Mouse (Mus musculus): Measurements from ENCODE around the gene Hs6st3. TPM values are rescaled to one million over a fixed set of nuclear protein-coding genes. Genes with fewer than 3 reads are reported as not detected.

Hs6st3 gene
- polyA plus RNA-seq, 1 experiment, result 0.44 TPM

DNA sequence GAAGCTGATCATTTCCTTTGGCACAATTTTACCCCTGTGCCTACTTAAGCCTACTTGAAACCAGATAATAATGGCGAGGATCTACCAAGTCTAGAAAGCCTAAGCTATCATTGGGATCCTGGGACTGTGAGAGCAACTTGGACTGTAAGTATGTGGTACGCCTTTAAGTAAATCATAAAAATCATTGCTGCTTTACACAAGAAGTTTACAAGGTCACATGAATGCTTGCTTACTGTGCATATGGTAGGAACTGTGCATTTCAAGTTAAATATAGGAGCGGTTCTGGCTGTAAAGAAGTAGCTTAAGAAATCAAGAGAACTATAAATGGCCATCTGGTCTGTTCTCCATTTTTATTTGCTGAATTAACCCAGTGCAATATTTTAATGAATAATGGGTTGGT is 495.5 kb downstream of the Hs6st3 start:
- Histone ChIP-seq H3K27me3 (ENCODE audit: control insufficient read depth, insufficient read depth, low read length) (no peaks in the 10 kb centered on the region), H3K4me1 (ENCODE audit: control insufficient read depth, insufficient read depth, low read length) (no peaks in the 10 kb centered on the region), H3K4me3 (ENCODE audit: control insufficient read depth, low read depth, low read length) (no peak overlapping the region), H3K27ac (ENCODE audit: control insufficient read depth, insufficient read depth, low read depth, low read length) (no peak overlapping the region), H3K36me3 (ENCODE audit: control insufficient read depth, insufficient read depth, low read length) (no peaks in the 10 kb centered on the region)
- TF ChIP-seq CTCF (IDR thresholded peaks at IDR 0.05; ENCODE audit: control insufficient read depth, insufficient read depth, insufficient replicate concordance, low read depth, low read length) (no peak), POLR2A (IDR thresholded peaks at IDR 0.05; ENCODE audit: control insufficient read depth, low read depth, low read length) (no peak)

DNA sequence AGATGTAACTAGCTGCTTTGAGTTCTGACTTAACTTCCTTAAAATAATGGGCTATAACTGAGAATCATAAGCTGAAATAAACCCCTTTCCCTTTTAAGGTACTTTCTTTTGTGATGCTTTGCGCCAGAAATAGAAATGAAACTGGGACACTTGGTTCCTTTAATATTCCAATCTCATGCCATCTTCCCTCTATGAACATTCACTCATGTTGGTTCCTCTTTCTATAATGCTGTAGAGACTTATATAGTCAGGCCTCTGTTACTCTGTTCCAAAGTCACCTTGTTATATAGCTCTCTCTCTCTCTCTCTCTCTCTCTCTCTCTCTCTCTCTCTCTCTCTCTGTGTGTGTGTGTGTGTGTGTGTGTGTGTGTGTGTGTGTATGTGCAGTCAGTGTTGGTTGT is 504.7 kb downstream of the Hs6st3 start:
- Histone ChIP-seq H3K27ac (ENCODE audit: control insufficient read depth, insufficient read depth, low read depth, low read length) (no peak overlapping the region), H3K4me1 (ENCODE audit: control insufficient read depth, insufficient read depth, low read length) (peaks cover 6% of the 10 kb centered on the region), H3K4me3 (ENCODE audit: control insufficient read depth, low read depth, low read length) (no peak overlapping the region; the same call in 1 of the 2 replicates), H3K36me3 (ENCODE audit: control insufficient read depth, insufficient read depth, low read length) (no peaks in the 10 kb centered on the region), H3K27me3 (ENCODE audit: control insufficient read depth, insufficient read depth, low read length) (no peaks in the 10 kb centered on the region)
- no peak for TF ChIP-seq POLR2A (IDR thresholded peaks at IDR 0.05; ENCODE audit: control insufficient read depth, low read depth, low read length)
- TF ChIP-seq CTCF (IDR thresholded peaks at IDR 0.05; ENCODE audit: control insufficient read depth, insufficient read depth, insufficient replicate concordance, low read depth, low read length), result no peak

DNA sequence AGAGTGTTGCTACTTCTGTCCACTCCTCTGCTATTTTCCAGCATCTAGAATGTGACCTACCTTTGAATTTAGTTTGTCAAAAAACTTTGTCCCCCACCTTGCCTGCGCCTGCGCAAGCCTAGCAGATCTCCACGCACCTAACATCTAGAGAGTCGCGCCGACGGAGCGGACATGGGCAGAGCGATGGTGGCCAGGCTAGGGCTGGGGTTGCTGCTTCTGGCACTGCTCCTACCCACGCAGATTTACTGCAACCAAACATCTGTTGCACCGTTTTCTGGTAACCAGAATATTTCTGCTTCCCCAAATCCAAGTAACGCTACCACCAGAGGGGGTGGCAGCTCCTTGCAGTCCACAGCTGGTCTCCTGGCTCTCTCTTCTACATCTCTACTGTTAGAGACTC is 505.7 kb downstream of the Hs6st3 start:
- Histone ChIP-seq H3K27me3 (ENCODE audit: control insufficient read depth, insufficient read depth, low read length) (no peaks in the 10 kb centered on the region), H3K4me1 (ENCODE audit: control insufficient read depth, insufficient read depth, low read length) (peaks cover 6% of the 10 kb centered on the region)
- TF ChIP-seq CTCF (IDR thresholded peaks at IDR 0.05; ENCODE audit: control insufficient read depth, insufficient read depth, insufficient replicate concordance, low read depth, low read length) (no peak), POLR2A (IDR thresholded peaks at IDR 0.05; ENCODE audit: control insufficient read depth, low read depth, low read length) (no peak)

DNA sequence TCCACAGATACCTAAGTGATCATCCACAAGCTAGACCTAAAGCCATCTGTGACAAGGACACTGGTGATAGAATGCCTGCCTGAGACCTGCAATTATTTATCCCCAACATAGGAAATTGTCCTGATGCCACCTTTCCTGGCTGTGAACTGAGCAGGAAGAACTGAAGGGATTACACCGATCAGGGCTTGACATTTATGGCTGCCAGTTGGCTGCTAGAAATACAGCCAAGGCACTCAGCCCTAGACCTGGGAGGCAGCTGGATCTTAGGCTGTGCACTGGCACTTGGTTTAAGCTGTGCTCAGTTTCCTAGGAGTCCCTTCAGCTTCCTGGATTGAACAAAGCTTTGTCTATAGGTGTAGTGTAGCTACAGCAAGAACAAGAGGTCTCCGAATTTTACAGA is 518.8 kb downstream of the Hs6st3 start:
- Histone ChIP-seq H3K4me3 (ENCODE audit: control insufficient read depth, low read depth, low read length) (no peak overlapping the region), H3K27ac (ENCODE audit: control insufficient read depth, insufficient read depth, low read depth, low read length) (no peak overlapping the region)
- TF ChIP-seq POLR2A (IDR thresholded peaks at IDR 0.05; ENCODE audit: control insufficient read depth, low read depth, low read length) (no peak), CTCF (IDR thresholded peaks at IDR 0.05; ENCODE audit: control insufficient read depth, insufficient read depth, insufficient replicate concordance, low read depth, low read length) (no peak)

More for the DNA sequence above, 505.7 kb downstream of the Hs6st3 start:
- no peak overlapping the region for H3K27ac ChIP-seq (ENCODE audit: control insufficient read depth, insufficient read depth, low read depth, low read length)
- H3K36me3 ChIP-seq (ENCODE audit: control insufficient read depth, insufficient read depth, low read length), result no peaks in the 10 kb centered on the region
- H3K4me3 ChIP-seq (ENCODE audit: control insufficient read depth, low read depth, low read length), result peak overlapping the region; percentile 82

DNA sequence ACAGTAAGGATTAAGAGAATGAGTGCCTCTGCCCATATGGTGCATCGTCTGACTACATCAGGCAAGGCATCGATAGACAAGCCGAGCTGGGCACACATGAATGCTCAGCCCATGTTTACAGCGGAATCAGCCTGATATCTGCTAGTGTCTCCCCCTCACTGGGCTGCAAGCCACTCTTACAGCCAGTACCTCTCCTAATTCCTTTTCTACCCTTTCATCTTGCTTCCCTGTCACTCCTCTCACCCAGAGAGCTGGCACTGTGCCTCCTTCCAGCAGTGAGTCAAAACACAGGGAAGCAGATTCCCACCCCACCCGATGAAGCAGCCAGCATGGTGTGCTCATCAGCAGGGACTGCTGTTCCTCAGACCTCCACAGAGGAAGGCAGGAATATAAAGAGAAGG is 527.6 kb downstream of the Hs6st3 start:
- Histone ChIP-seq H3K27me3 (ENCODE audit: control insufficient read depth, insufficient read depth, low read length) (no peaks in the 10 kb centered on the region), H3K36me3 (ENCODE audit: control insufficient read depth, insufficient read depth, low read length) (no peaks in the 10 kb centered on the region), H3K4me1 (ENCODE audit: control insufficient read depth, insufficient read depth, low read length) (no peaks in the 10 kb centered on the region), H3K27ac (ENCODE audit: control insufficient read depth, insufficient read depth, low read depth, low read length) (no peak overlapping the region), H3K4me3 (ENCODE audit: control insufficient read depth, low read depth, low read length) (no peak overlapping the region)
- TF ChIP-seq POLR2A (IDR thresholded peaks at IDR 0.05; ENCODE audit: control insufficient read depth, low read depth, low read length), result no peak
- TF ChIP-seq CTCF (IDR thresholded peaks at IDR 0.05; ENCODE audit: control insufficient read depth, insufficient read depth, insufficient replicate concordance, low read depth, low read length), result no peak

More for the DNA sequence above, 518.8 kb downstream of the Hs6st3 start:
- Histone ChIP-seq H3K36me3 (ENCODE audit: control insufficient read depth, insufficient read depth, low read length) (no peaks in the 10 kb centered on the region), H3K4me1 (ENCODE audit: control insufficient read depth, insufficient read depth, low read length) (no peaks in the 10 kb centered on the region), H3K27me3 (ENCODE audit: control insufficient read depth, insufficient read depth, low read length) (no peaks in the 10 kb centered on the region)

DNA sequence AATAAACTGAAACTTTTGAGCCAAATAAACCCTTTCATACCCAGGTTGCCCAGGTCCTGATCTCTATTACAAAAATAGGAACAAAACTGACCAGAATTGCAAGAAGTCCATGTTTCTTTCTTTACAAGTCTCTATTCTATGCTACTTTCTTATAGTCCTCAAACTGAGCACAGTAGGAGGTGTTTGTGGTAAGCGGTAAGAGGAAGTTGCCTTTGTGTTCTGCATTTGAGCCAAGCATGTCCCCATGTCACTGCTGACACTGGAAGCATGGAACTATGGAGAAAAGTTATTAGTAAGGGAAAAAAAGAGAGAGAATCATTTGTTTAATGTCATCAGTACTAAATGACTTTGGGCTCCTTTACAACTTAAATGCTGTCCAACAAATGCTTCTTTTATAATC is 529.3 kb downstream of the Hs6st3 start:
- TF ChIP-seq POLR2A (IDR thresholded peaks at IDR 0.05; ENCODE audit: control insufficient read depth, low read depth, low read length) (no peak), CTCF (IDR thresholded peaks at IDR 0.05; ENCODE audit: control insufficient read depth, insufficient read depth, insufficient replicate concordance, low read depth, low read length) (no peak)

DNA sequence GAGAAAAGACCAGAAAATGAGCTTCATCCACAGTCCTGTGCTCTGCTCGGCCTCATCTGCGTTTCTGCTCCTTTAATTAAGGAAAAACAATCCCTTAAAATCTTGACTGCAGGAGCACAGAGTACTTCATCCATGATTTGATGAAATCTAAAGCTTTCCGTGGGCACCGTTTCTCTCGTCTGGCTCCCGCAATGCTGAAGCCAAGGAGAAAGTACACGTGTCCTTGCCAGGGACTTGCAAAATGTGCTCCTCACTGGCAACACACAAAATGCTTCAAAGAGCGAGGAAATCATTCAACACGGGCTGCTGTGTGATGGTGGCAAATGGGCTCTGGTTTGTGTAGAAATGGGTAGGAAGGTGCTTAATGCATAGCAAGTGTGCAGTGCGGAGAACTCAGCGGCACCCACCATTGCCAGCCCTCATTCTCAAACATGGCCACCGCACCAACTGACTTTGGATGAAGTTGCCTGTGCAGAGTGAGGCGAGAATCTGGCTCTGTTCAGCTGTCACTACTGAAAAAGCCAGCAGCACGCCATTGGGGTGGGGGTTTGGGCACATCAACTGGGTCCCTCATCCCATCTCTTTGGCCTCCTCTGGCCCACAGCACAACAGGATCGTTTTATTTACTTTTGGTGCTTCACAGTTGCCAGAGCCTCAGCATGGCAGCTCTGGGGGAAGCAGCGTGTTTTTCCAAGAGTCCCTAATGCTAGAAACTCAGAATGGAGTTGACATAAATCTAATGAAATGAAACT is 532.9 kb downstream of the Hs6st3 start:
- TF ChIP-seq CTCF (IDR thresholded peaks at IDR 0.05; ENCODE audit: control insufficient read depth, insufficient read depth, insufficient replicate concordance, low read depth, low read length) (no peak), POLR2A (IDR thresholded peaks at IDR 0.05; ENCODE audit: control insufficient read depth, low read depth, low read length) (no peak)
- peaks cover 8% of the 10 kb centered on the region; the same call in 1 of the 2 replicates for H3K4me1 ChIP-seq (ENCODE audit: control insufficient read depth, insufficient read depth, low read length)
- no peaks in the 10 kb centered on the region for H3K36me3 ChIP-seq (ENCODE audit: control insufficient read depth, insufficient read depth, low read length)
- H3K27ac ChIP-seq (ENCODE audit: control insufficient read depth, insufficient read depth, low read depth, low read length), result no peak overlapping the region
- no peaks in the 10 kb centered on the region for H3K27me3 ChIP-seq (ENCODE audit: control insufficient read depth, insufficient read depth, low read length)
- no peak overlapping the region for H3K4me3 ChIP-seq (ENCODE audit: control insufficient read depth, low read depth, low read length)

More for the DNA sequence above, 529.3 kb downstream of the Hs6st3 start:
- Histone ChIP-seq H3K4me1 (ENCODE audit: control insufficient read depth, insufficient read depth, low read length) (peaks cover 6% of the 10 kb centered on the region; the same call in 1 of the 2 replicates), H3K4me3 (ENCODE audit: control insufficient read depth, low read depth, low read length) (no peak overlapping the region), H3K27ac (ENCODE audit: control insufficient read depth, insufficient read depth, low read depth, low read length) (no peak overlapping the region), H3K36me3 (ENCODE audit: control insufficient read depth, insufficient read depth, low read length) (no peaks in the 10 kb centered on the region), H3K27me3 (ENCODE audit: control insufficient read depth, insufficient read depth, low read length) (no peaks in the 10 kb centered on the region)
